Mouse (Mus musculus) kidney, adult 9 months (tissue): Measurements from ENCODE around the gene Ccdc32.
"Not testable (repeated sequence)": the region's sequence is repeated elsewhere in the genome, so short reads cannot be mapped to it uniquely, and the experiment has no call there.

Experiments used
- DNase-seq: peaks from one replicate; pipeline ENCODE4 v3.0.0; 2022

The Ccdc32 gene

GRCm38 (mm10) chr2:119028941-119029551 lies at the start of gene Ccdc32:
Ccdc32 (minus strand) TSS chr2:119029393.
- DNase-seq, result peak; percentile 99

GRCm38 (mm10) chr2:119072397-119072796 lies 43.2 kb upstream of the Ccdc32 start:
- no peak for DNase-seq

- DNase-seq, result no peak
These were observed 30.9 kb upstream of the Ccdc32 start for GRCm38 (mm10) chr2:119060139-119060538.

GRCm38 (mm10) chr2:119050132-119050650 lies 21.0 kb upstream of the Ccdc32 start:
- peak; percentile 31 for DNase-seq

GRCm38 (mm10) chr2:119047849-119048248 lies 18.7 kb upstream of the Ccdc32 start:
- no peak for DNase-seq

GRCm38 (mm10) chr2:119046649-119047611 lies 17.7 kb upstream of the Ccdc32 start, which contains the start of gene Knl1:
Knl1 (plus strand) TSS chr2:119047119.
- DNase-seq, result peak; percentile 98

GRCm38 (mm10) chr2:119045163-119045562 lies 16.0 kb upstream of the Ccdc32 start:
- DNase-seq, result no peak

- DNase-seq, result peak; percentile 44
These were observed 11.7 kb upstream of the Ccdc32 start for GRCm38 (mm10) chr2:119040882-119041281.

GRCm38 (mm10) chr2:119035397-119035745 lies 6.2 kb upstream of the Ccdc32 start:
- no peak for DNase-seq

- peak; percentile 95 for DNase-seq
These were observed 5.6 kb upstream of the Ccdc32 start, which contains the start of gene Rpusd2 for GRCm38 (mm10) chr2:119034656-119035396. Rpusd2 (plus strand) TSS chr2:119034790.

GRCm38 (mm10) chr2:119032191-119032590 lies 3.0 kb upstream of the Ccdc32 start:
- DNase-seq, result no peak

- no peak for DNase-seq
These were observed 2.2 kb downstream of the Ccdc32 start for GRCm38 (mm10) chr2:119026951-119027350.

GRCm38 (mm10) chr2:119025239-119025616 lies 4.0 kb downstream of the Ccdc32 start:
- no peak for DNase-seq

- DNase-seq, result no peak
These were observed 4.5 kb downstream of the Ccdc32 start for GRCm38 (mm10) chr2:119024536-119025238.

GRCm38 (mm10) chr2:119023154-119023660 lies 6.0 kb downstream of the Ccdc32 start:
- DNase-seq, result no peak

- DNase-seq, result no peak
These were observed 9.7 kb downstream of the Ccdc32 start for GRCm38 (mm10) chr2:119019538-119019937.

- DNase-seq, result no peak
These were observed 10.1 kb downstream of the Ccdc32 start for GRCm38 (mm10) chr2:119019131-119019530.

GRCm38 (mm10) chr2:119018391-119019122 lies 10.6 kb downstream of the Ccdc32 start:
- no peak for DNase-seq

- no peak for DNase-seq
These were observed 11.5 kb downstream of the Ccdc32 start for GRCm38 (mm10) chr2:119017647-119018046.

- not testable (repeated sequence) for DNase-seq
These were observed 12.9 kb downstream of the Ccdc32 start for GRCm38 (mm10) chr2:119016312-119016711.

GRCm38 (mm10) chr2:119015604-119016180 lies 13.5 kb downstream of the Ccdc32 start:
- peak; percentile 41 for DNase-seq
